Mouse (Mus musculus) heart, adult 2 months (tissue): ENCODE data around the gene Aldh1b1. TPM values are rescaled to one million over a fixed set of nuclear protein-coding genes. Genes with fewer than 3 reads are reported as not detected.

Experiments used
- DNase-seq, 2 experiments: peaks; one replicate each; pipeline ENCODE4 v3.0.0; 2021
- H3K27ac ChIP-seq: fragments of 200-600 bp; 2 replicates; pipeline ENCODE4 v1.8.1; 2022
- H3K27me3 ChIP-seq: fragments of 200-500 bp; 2 replicates; pipeline ENCODE4 v1.6.1; 2012; ENCODE audit warnings: mild to moderate bottlenecking, low read length, inconsistent platforms, mixed read lengths; ENCODE audit not compliant: control insufficient read depth, insufficient read depth
- H3K36me3 ChIP-seq: fragments of 200-500 bp; 2 replicates; pipeline ENCODE4 v1.6.1; 2012; ENCODE audit warnings: low read length, inconsistent platforms; ENCODE audit not compliant: control insufficient read depth, insufficient read depth
- H3K4me1 ChIP-seq: fragments of 200-500 bp; 2 replicates; pipeline ENCODE4 v1.6.1; 2011; ENCODE audit warnings: low read length; ENCODE audit not compliant: control insufficient read depth, insufficient read depth
- H3K4me3 ChIP-seq: fragments of 200-600 bp; 2 replicates; pipeline ENCODE4 v1.8.1; 2022
- H3K79me2 ChIP-seq: fragments of 200-500 bp; replicated peaks from 2 replicates; pipeline ENCODE4 v1.6.1; 2012; ENCODE audit warnings: mild to moderate bottlenecking, inconsistent platforms, low read length, moderate library complexity, mixed read lengths; ENCODE audit not compliant: control insufficient read depth, insufficient read depth
- H3K9ac ChIP-seq: fragments of 200-500 bp; 2 replicates; pipeline ENCODE4 v1.6.1; 2012; ENCODE audit warnings: low read depth, mild to moderate bottlenecking, control low read depth, inconsistent platforms, low read length, mixed read lengths
- CTCF ChIP-seq: fragments of 200-600 bp; IDR thresholded peaks from 2 replicates; pipeline ENCODE4 v1.8.1; 2022; ENCODE audit warnings: antibody characterized with exemption, mild to moderate bottlenecking, moderate library complexity
- EP300 ChIP-seq: fragments of 200-500 bp; IDR thresholded peaks from 2 replicates; pipeline ENCODE4 v1.6.1; 2011; ENCODE audit warnings: low read depth, low read length, control low read depth; ENCODE audit not compliant: insufficient read depth
- POLR2A ChIP-seq: fragments of 200-500 bp; IDR thresholded peaks from 2 replicates; pipeline ENCODE4 v1.6.1; 2011; ENCODE audit warnings: mild to moderate bottlenecking, low read depth, low read length, control low read depth; ENCODE audit not compliant: insufficient read depth
- WGBS: fragments of 180-500 bp; shearing (Covaris S2); methylation state at CpG from one replicate; pipeline ENCODE4 v1.1.7; 2018; 5-methylcytosine and 5-hydroxymethylcytosine counted together
- intact Hi-C: fragments of 180-260 bp; cut with DNase I; formaldehyde crosslinking; loops from one replicate; pipeline ENCODE4 v1.15.1; 2025
- polyA plus RNA-seq: library from polyadenylated mRNA; depleted of rRNA; stranded (reverse); fragments of >200 nt; gene quantifications from 2 replicates; pipeline ENCODE4 v1.2.3, GENCODE M21; 2012
- total RNA-seq, 2 experiments: library from RNA; stranded (reverse); gene quantifications; 2 replicates each; pipeline ENCODE4 v1.2.3; 2021

Aldh1b1 gene
- total and polyA plus RNA-seq, 3 experiments, result 12.3 to 18.9 (median 12.7) TPM

GRCm38 (mm10) chr4:45824761-45825556 is 26.1 kb downstream of the Aldh1b1 start:
- no peaks in the 10 kb centered on the region; the same call in 1 of the 2 replicates for H3K4me1 ChIP-seq
- whole genome bisulfite sequencing, result 43% methylated on average over 14 of the region's 14 CpGs

GRCm38 (mm10) chr4:45826275-45827040 is 27.6 kb downstream of the Aldh1b1 start, which contains the start of gene Igfbpl1:
Igfbpl1 (minus strand) TSS chr4:45826923.
- H3K4me3 ChIP-seq, result no peak within 1 kb of the TSS
- no peak for DNase-seq
- TF ChIP-seq POLR2A (no peak), CTCF (no peak), EP300 (no peak)
- H3K4me1 ChIP-seq, result no peaks in the 10 kb centered on the region
- H3K27ac ChIP-seq, result no peak within 1 kb of the TSS
- H3K79me2 ChIP-seq, result no peaks in the 10 kb centered on the region
- intact Hi-C loops, result no loop called here
- H3K27me3 ChIP-seq, result peaks cover 6% of the 10 kb centered on the region; the same call in 1 of the 2 replicates
- 2% methylated on average over 91 of the region's 91 CpGs for WGBS
- no peak within 1 kb of the TSS for H3K9ac ChIP-seq
- H3K36me3 ChIP-seq, result no peaks in the 10 kb centered on the region

More at GRCm38 (mm10) chr4:45824761-45825556, 26.1 kb downstream of the Aldh1b1 start:
- Histone ChIP-seq H3K9ac (no peak overlapping the region), H3K36me3 (no peaks in the 10 kb centered on the region), H3K27ac (no peak overlapping the region), H3K79me2 (no peaks in the 10 kb centered on the region), H3K27me3 (peaks cover 6% of the 10 kb centered on the region; the same call in 1 of the 2 replicates), H3K4me3 (no peak overlapping the region)
- no peak for TF ChIP-seq POLR2A
- no peak for TF ChIP-seq CTCF
- no peak for TF ChIP-seq EP300
- intact Hi-C loops, result no loop called here
- DNase-seq, result no peak

DNA sequence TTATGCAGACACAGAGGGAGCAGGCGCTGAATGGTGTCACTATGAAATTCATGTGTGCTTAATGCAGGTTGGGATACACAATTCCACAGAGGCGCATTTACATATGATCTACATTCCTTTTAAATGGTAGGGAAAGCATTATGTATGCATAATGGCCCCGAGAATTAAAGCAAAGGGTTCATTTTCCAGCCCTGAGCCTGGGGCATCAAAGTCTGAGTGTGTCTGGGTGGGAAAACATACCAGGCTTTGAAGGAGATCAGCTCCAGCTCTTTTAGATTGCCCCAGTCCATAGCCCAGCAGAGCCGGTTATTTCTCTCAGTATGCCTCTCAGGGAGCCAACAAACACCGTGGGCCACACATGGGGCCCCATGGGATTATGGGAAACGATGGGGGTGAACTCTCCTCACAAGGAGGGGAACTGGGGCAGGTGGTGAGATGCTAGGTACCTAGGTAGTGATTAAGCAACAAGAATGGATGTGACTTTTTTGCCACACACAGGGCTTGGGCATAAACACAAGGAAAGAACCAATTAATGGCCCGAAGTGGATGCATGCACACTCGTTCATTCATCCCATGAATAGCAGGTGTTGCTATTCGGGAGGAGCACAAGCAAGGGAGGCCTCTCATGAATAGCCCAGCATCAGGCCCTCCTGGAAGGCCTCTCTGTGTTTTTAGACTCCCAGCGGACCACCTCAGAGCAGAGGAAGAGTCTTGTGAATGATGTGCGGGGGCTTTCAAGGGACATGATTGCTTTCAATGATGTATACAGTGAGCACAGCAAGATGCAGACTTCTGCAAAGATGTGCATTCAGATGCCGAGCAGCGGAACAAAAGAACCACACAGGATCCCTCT is 31.3 kb downstream of the Aldh1b1 start:
- H3K27me3 ChIP-seq, result peaks cover 4% of the 10 kb centered on the region; the same call in 1 of the 2 replicates
- H3K27ac ChIP-seq, result no peak overlapping the region
- no peaks in the 10 kb centered on the region for H3K79me2 ChIP-seq
- 69% methylated on average over 13 of the region's 13 CpGs for WGBS
- intact Hi-C loops, result no loop called here
- no peak overlapping the region for H3K9ac ChIP-seq
- H3K4me3 ChIP-seq, result no peak overlapping the region
- no peaks in the 10 kb centered on the region for H3K4me1 ChIP-seq
- no peak for DNase-seq
- no peaks in the 10 kb centered on the region for H3K36me3 ChIP-seq
- TF ChIP-seq EP300, result no peak

- no peak for TF ChIP-seq CTCF
- no peak for TF ChIP-seq EP300
- no peak for TF ChIP-seq POLR2A
- Histone ChIP-seq H3K27ac (no peak overlapping the region), H3K4me3 (no peak overlapping the region), H3K9ac (no peak overlapping the region), H3K4me1 (no peaks in the 10 kb centered on the region), H3K27me3 (no peaks in the 10 kb centered on the region; the same call in 1 of the 2 replicates), H3K36me3 (no peaks in the 10 kb centered on the region), H3K79me2 (no peaks in the 10 kb centered on the region)
- WGBS, result 79% methylated on average over 7 of the region's 7 CpGs
- no peak for DNase-seq
- intact Hi-C loops, result no loop called here
Observed at GRCm38 (mm10) chr4:45831996-45832395, 33.2 kb downstream of the Aldh1b1 start.

- Histone ChIP-seq H3K4me3 (no peak overlapping the region), H3K36me3 (no peaks in the 10 kb centered on the region), H3K9ac (no peak overlapping the region), H3K27me3 (no peaks in the 10 kb centered on the region; the same call in 1 of the 2 replicates), H3K4me1 (no peaks in the 10 kb centered on the region), H3K79me2 (no peaks in the 10 kb centered on the region), H3K27ac (no peak overlapping the region)
- DNase-seq, result no peak
- TF ChIP-seq EP300, result no peak
- TF ChIP-seq POLR2A, result no peak
- TF ChIP-seq CTCF, result no peak
- intact Hi-C loops, result no loop called here
- WGBS, result 59% methylated on average over 5 of the region's 5 CpGs
Observed at GRCm38 (mm10) chr4:45833461-45833860, 34.6 kb downstream of the Aldh1b1 start.
